Mouse (Mus musculus) forebrain, embryonic 12.5 days (tissue): ENCODE measurements around the gene Cyth2. TPM values are rescaled to one million over a fixed set of nuclear protein-coding genes. Genes with fewer than 3 reads are reported as not detected.

ENCODE experiments used
- ATAC-seq: fragments of 200-750 bp; cut with Nextera tagmentation; 2 replicates; pipeline ENCODE4 v1.8.0; 2017; ENCODE audit warnings: moderate TSS enrichment; ENCODE audit not compliant: low FRiP score
- H3K27ac ChIP-seq: fragments of 300-500 bp; sonication (generic); 2 replicates; pipeline ENCODE4 v1.5.1; 2016; ENCODE audit warnings: mild to moderate bottlenecking
- H3K27me3 ChIP-seq: fragments of 300-500 bp; sonication (generic); 2 replicates; pipeline ENCODE4 v1.6.1; 2016; ENCODE audit warnings: mild to moderate bottlenecking
- H3K36me3 ChIP-seq: fragments of 300-500 bp; sonication (generic); replicated peaks from 2 replicates; pipeline ENCODE4 v1.6.1; 2016; ENCODE audit warnings: mild to moderate bottlenecking
- H3K4me1 ChIP-seq: fragments of 300-500 bp; sonication (generic); 2 replicates; pipeline ENCODE4 v1.6.1; 2016
- H3K4me2 ChIP-seq: fragments of 300-500 bp; sonication (generic); 2 replicates; pipeline ENCODE4 v1.6.1; 2016; ENCODE audit warnings: mild to moderate bottlenecking, moderate library complexity
- H3K4me3 ChIP-seq: fragments of 300-500 bp; sonication (generic); replicated peaks from 2 replicates; pipeline ENCODE4 v1.5.1; 2016; ENCODE audit warnings: mild to moderate bottlenecking
- H3K9ac ChIP-seq: fragments of 300-500 bp; sonication (generic); 2 replicates; pipeline ENCODE4 v1.6.1; 2016; ENCODE audit warnings: mild to moderate bottlenecking
- H3K9me3 ChIP-seq: fragments of 300-500 bp; sonication (generic); 2 replicates; pipeline ENCODE4 v1.6.1; 2016
- WGBS: fragments of 180-500 bp; shearing (Covaris S2); methylation state at CpG from one replicate; pipeline ENCODE4 v1.1.7; 2016; 5-methylcytosine and 5-hydroxymethylcytosine counted together
- polyA plus RNA-seq: library from polyadenylated mRNA; unstranded; fragments of >200 nt; fragmentation: Nextera tagmentation; extraction: Ambion mirVana; gene quantifications from 2 replicates; pipeline ENCODE4 v1.2.1, GENCODE M21; 2016

Cyth2 gene
- polyA plus RNA-seq, 1 experiment from 2014 or later: 276 TPM

GRCm38 (mm10) chr7:45779081-45779641 is 35.2 kb downstream of the Cyth2 start:
- Histone ChIP-seq H3K27me3 (peaks cover 10% of the 10 kb centered on the region), H3K4me3 (0 out of 2 replicates have a peak overlapping the region, but pooled peaks have one; percentile 5), H3K9ac (no peak overlapping the region), H3K4me1 (peaks cover 13% of the 10 kb centered on the region), H3K9me3 (no peaks in the 10 kb centered on the region), H3K36me3 (no peaks in the 10 kb centered on the region), H3K27ac (no peak overlapping the region), H3K4me2 (peak overlapping the region; percentile 33; the same call in 1 of the 2 replicates)
- ATAC-seq: no peak
- 23% methylated on average over 22 of the region's 22 CpGs for WGBS

GRCm38 (mm10) chr7:45775237-45775636 is 39.1 kb downstream of the Cyth2 start:
- no peaks in the 10 kb centered on the region for H3K36me3 ChIP-seq
- H3K27ac ChIP-seq: no peak overlapping the region
- H3K9ac ChIP-seq: no peak overlapping the region
- H3K4me1 ChIP-seq: peaks cover 10% of the 10 kb centered on the region
- H3K4me3 ChIP-seq: no peak overlapping the region
- H3K27me3 ChIP-seq: no peaks in the 10 kb centered on the region
- WGBS: 85% methylated on average over 7 of the region's 7 CpGs
- H3K9me3 ChIP-seq: no peaks in the 10 kb centered on the region
- no peak overlapping the region for H3K4me2 ChIP-seq
- no peak for ATAC-seq

GRCm38 (mm10) chr7:45771101-45771500 is 43.3 kb downstream of the Cyth2 start:
- H3K27me3 ChIP-seq: no peaks in the 10 kb centered on the region
- WGBS: 61% methylated on average over 4 of the region's 4 CpGs
- H3K9me3 ChIP-seq: 0 out of 2 replicates have a peak, but pooled peaks cover 5% of the 10 kb centered on the region
- H3K4me2 ChIP-seq: no peak overlapping the region
- H3K4me3 ChIP-seq: no peak overlapping the region
- H3K27ac ChIP-seq: no peak overlapping the region
- H3K4me1 ChIP-seq: no peaks in the 10 kb centered on the region
- no peaks in the 10 kb centered on the region for H3K36me3 ChIP-seq
- no peak for ATAC-seq
- no peak overlapping the region for H3K9ac ChIP-seq

GRCm38 (mm10) chr7:45770427-45771082 is 43.8 kb downstream of the Cyth2 start:
- no peak overlapping the region for H3K9ac ChIP-seq
- H3K4me2 ChIP-seq: no peak overlapping the region
- no peak overlapping the region for H3K4me3 ChIP-seq
- H3K9me3 ChIP-seq: 0 out of 2 replicates have a peak, but pooled peaks cover 5% of the 10 kb centered on the region
- no peak for ATAC-seq
- no peaks in the 10 kb centered on the region for H3K4me1 ChIP-seq
- WGBS: 82% methylated on average over 8 of the region's 8 CpGs
- no peaks in the 10 kb centered on the region for H3K27me3 ChIP-seq
- H3K36me3 ChIP-seq: no peaks in the 10 kb centered on the region
- H3K27ac ChIP-seq: no peak overlapping the region

GRCm38 (mm10) chr7:45767500-45767899 is 46.9 kb downstream of the Cyth2 start:
- no peaks in the 10 kb centered on the region for H3K27me3 ChIP-seq
- WGBS: 93% methylated on average over 6 of the region's 6 CpGs
- H3K36me3 ChIP-seq: no peaks in the 10 kb centered on the region
- H3K4me1 ChIP-seq: no peaks in the 10 kb centered on the region
- H3K4me2 ChIP-seq: no peak overlapping the region
- H3K9ac ChIP-seq: no peak overlapping the region
- no peak overlapping the region for H3K27ac ChIP-seq
- H3K4me3 ChIP-seq: no peak overlapping the region
- no peak for ATAC-seq
- 0 out of 2 replicates have a peak, but pooled peaks cover 5% of the 10 kb centered on the region for H3K9me3 ChIP-seq

- Histone ChIP-seq H3K4me1 (no peaks in the 10 kb centered on the region), H3K9me3 (0 out of 2 replicates have a peak, but pooled peaks cover 5% of the 10 kb centered on the region), H3K36me3 (no peaks in the 10 kb centered on the region), H3K27ac (no peak overlapping the region), H3K27me3 (no peaks in the 10 kb centered on the region), H3K4me3 (no peak overlapping the region), H3K4me2 (no peak overlapping the region), H3K9ac (no peak overlapping the region)
- WGBS: 57% methylated on average over 8 of the region's 8 CpGs
- ATAC-seq: no peak
Measured at GRCm38 (mm10) chr7:45766764-45767163, 47.6 kb downstream of the Cyth2 start.

GRCm38 (mm10) chr7:45765995-45766394 is 48.4 kb downstream of the Cyth2 start:
- no peaks in the 10 kb centered on the region for H3K36me3 ChIP-seq
- H3K9me3 ChIP-seq: 0 out of 2 replicates have a peak, but pooled peaks cover 5% of the 10 kb centered on the region
- no peak overlapping the region for H3K4me3 ChIP-seq
- H3K9ac ChIP-seq: no peak overlapping the region
- no peak overlapping the region for H3K4me2 ChIP-seq
- no peak for ATAC-seq
- H3K27me3 ChIP-seq: peaks cover 1% of the 10 kb centered on the region; the same call in 1 of the 2 replicates
- 58% methylated on average over 8 of the region's 8 CpGs for WGBS
- no peaks in the 10 kb centered on the region for H3K4me1 ChIP-seq
- no peak overlapping the region for H3K27ac ChIP-seq

- peaks cover 3% of the 10 kb centered on the region; the same call in 1 of the 2 replicates for H3K4me1 ChIP-seq
- ATAC-seq: no peak
- H3K9me3 ChIP-seq: no peaks in the 10 kb centered on the region
- no peaks in the 10 kb centered on the region for H3K36me3 ChIP-seq
- WGBS: 71% methylated on average over 5 of the region's 5 CpGs
- no peak overlapping the region for H3K4me3 ChIP-seq
- no peak overlapping the region for H3K27ac ChIP-seq
- H3K9ac ChIP-seq: 0 out of 2 replicates have a peak overlapping the region, but pooled peaks have one; percentile 12
- peaks cover 32% of the 10 kb centered on the region for H3K27me3 ChIP-seq
- no peak overlapping the region for H3K4me2 ChIP-seq
Measured at GRCm38 (mm10) chr7:45760151-45760550, 54.2 kb downstream of the Cyth2 start.

- Histone ChIP-seq H3K4me3 (peak overlapping the region; percentile 5; the same call in 1 of the 2 replicates), H3K27me3 (peaks cover 32% of the 10 kb centered on the region), H3K9ac (0 out of 2 replicates have a peak overlapping the region, but pooled peaks have one; percentile 12), H3K36me3 (no peaks in the 10 kb centered on the region), H3K9me3 (no peaks in the 10 kb centered on the region), H3K4me1 (peaks cover 3% of the 10 kb centered on the region; the same call in 1 of the 2 replicates), H3K4me2 (peak overlapping the region; percentile 23), H3K27ac (no peak overlapping the region)
- no peak for ATAC-seq
- 5% methylated on average over 26 of the region's 27 CpGs for WGBS
Measured at GRCm38 (mm10) chr7:45759400-45759799, 55.0 kb downstream of the Cyth2 start.

Other genes with a start within 250 kb of the Cyth2 start
- gene Bcat2, start 244.4 kb downstream of the Cyth2 start, polyA plus RNA-seq: 18.3 and 22.2 TPM in 2 replicates
- gene Fgf21, start 199.1 kb downstream of the Cyth2 start, polyA plus RNA-seq: not detected in 2 replicates
- gene Fut1, start 197.3 kb downstream of the Cyth2 start, polyA plus RNA-seq: 0.10 and 0.24 TPM in 2 replicates
- 0.13 TPM in 1 of 2 replicates, not detected in the other for gene Izumo1, start 192.8 kb downstream of the Cyth2 start, polyA plus RNA-seq
- 8.3 and 8.9 TPM in 2 replicates for gene Rasip1, start 187.1 kb downstream of the Cyth2 start, polyA plus RNA-seq
- 2.6 and 3.1 TPM in 2 replicates for gene Mamstr, start 174.6 kb downstream of the Cyth2 start, polyA plus RNA-seq
- gene Fut2, start 148.2 kb downstream of the Cyth2 start, polyA plus RNA-seq: 0.11 TPM in 1 of 2 replicates, not detected in the other
- 0.23 and 0.33 TPM in 2 replicates for gene Ntn5, start 130.6 kb downstream of the Cyth2 start, polyA plus RNA-seq
- gene Sec1, start 120.2 kb downstream of the Cyth2 start, polyA plus RNA-seq: 0.64 and 0.68 TPM in 2 replicates
- gene Car11, start 114.7 kb downstream of the Cyth2 start, polyA plus RNA-seq: 10.2 and 11.0 TPM in 2 replicates
- gene Dbp, start 109.5 kb downstream of the Cyth2 start, polyA plus RNA-seq: 3.8 and 3.9 TPM in 2 replicates
- 707 and 745 TPM in 2 replicates for gene Rpl18, start 99.1 kb downstream of the Cyth2 start, polyA plus RNA-seq
- 26.5 and 30.1 TPM in 2 replicates for gene Sphk2, start 96.6 kb downstream of the Cyth2 start, polyA plus RNA-seq
- 1.1 and 1.5 TPM in 2 replicates for gene Fam83e, start 93.4 kb downstream of the Cyth2 start, polyA plus RNA-seq
- gene Spaca4, start 88.8 kb downstream of the Cyth2 start, polyA plus RNA-seq: not detected in 2 replicates
- gene Lmtk3, start 30.8 kb downstream of the Cyth2 start, polyA plus RNA-seq: 10.2 and 10.8 TPM in 2 replicates
- gene Sult2b1, start 29.9 kb downstream of the Cyth2 start, polyA plus RNA-seq: 1.5 and 1.9 TPM in 2 replicates
- gene Kcnj14, start 10.2 kb upstream of the Cyth2 start, polyA plus RNA-seq: 0.73 and 0.95 TPM in 2 replicates
- gene Grwd1, start 16.4 kb upstream of the Cyth2 start, polyA plus RNA-seq: 55.5 and 60.0 TPM in 2 replicates
- gene Kdelr1, start 58.2 kb upstream of the Cyth2 start, polyA plus RNA-seq: 38.6 and 44.6 TPM in 2 replicates
- gene Grin2d, start 63.8 kb upstream of the Cyth2 start, polyA plus RNA-seq: 0.33 and 0.47 TPM in 2 replicates
- 0.63 and 0.88 TPM in 2 replicates for gene Syngr4, start 82.1 kb upstream of the Cyth2 start, polyA plus RNA-seq
- 3.3 and 3.9 TPM in 2 replicates for gene Tmem143, start 82.4 kb upstream of the Cyth2 start, polyA plus RNA-seq
- gene Emp3, start 106.8 kb upstream of the Cyth2 start, polyA plus RNA-seq: 19.9 and 20.5 TPM in 2 replicates
- 2.7 and 4.7 TPM in 2 replicates for gene Ccdc114, start 109.5 kb upstream of the Cyth2 start, polyA plus RNA-seq
- gene Abcc6, start 215.7 kb upstream of the Cyth2 start, polyA plus RNA-seq: 0.10 and 0.18 TPM in 2 replicates
- gene Nomo1, start 219.1 kb upstream of the Cyth2 start, polyA plus RNA-seq: 32.8 and 33.2 TPM in 2 replicates